Mouse (Mus musculus): ENCODE data around the gene Cct8.
A peak's percentile ranks its signal among the peaks of the same experiment; 100 is the strongest.
"Not testable (repeated sequence)": the region's sequence is repeated elsewhere in the genome, so short reads cannot be mapped to it uniquely, and the experiment has no call there.

Cct8 gene

GRCm38 (mm10) chr16:87495716-87496447 lies at the start of gene Cct8:
TSS of gene Cct8 (minus strand) at chr16:87495873.
- peak; percentile 96 to 97 for DNase-seq (ENCODE audit: low spot score in 2 of 2)

GRCm38 (mm10) chr16:87528755-87529154 lies 33.1 kb upstream of the Cct8 start:
- DNase-seq (ENCODE audit: low spot score in 2 of 2): no peak

- no peak for DNase-seq (ENCODE audit: low spot score in 2 of 2)
Measured at GRCm38 (mm10) chr16:87527553-87528249, 32.0 kb upstream of the Cct8 start.

DNA sequence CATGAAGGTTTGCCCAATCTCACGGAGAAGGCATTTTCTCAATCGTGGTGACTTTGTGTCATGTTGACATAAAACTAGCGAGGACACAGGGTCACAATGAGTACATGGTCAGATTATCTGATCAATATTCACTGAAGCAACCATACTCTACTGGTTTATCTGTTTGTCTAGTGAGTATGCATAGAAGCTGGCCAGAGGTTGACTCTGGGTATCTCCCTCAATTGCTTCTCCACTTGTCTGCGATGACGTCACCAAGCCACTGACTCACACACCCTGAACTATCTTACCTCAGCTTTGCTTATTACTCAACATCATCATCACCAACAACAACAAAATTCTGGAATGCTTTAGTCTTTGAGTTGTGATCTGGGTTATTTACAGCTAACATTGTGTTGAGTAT lies 28.6 kb upstream of the Cct8 start:
- no peak for DNase-seq (ENCODE audit: low spot score in 2 of 2)

DNA sequence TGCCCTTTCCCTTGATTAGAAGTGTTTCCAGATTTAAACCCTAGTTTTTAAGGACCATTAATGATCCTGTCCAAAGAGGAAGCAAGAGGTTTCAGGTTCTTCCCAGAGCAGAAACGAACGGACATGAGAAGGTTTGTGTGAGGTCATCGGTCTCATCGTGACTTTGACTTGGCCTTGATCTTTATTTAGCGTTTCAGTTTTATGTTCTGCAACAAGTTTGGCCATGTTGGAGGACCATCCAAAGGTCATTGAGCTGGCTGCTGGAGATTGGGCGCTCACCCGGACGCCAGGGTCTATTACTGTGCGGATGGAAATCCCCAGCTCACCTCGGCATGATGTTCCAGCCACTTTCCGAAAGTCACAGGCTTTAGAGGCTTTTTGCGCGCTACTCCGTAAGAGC lies 16.7 kb upstream of the Cct8 start:
- DNase-seq (ENCODE audit: low spot score in 2 of 2): no peak

GRCm38 (mm10) chr16:87511706-87512105 lies 16.0 kb upstream of the Cct8 start:
- no peak for DNase-seq (ENCODE audit: low spot score in 2 of 2)

DNA sequence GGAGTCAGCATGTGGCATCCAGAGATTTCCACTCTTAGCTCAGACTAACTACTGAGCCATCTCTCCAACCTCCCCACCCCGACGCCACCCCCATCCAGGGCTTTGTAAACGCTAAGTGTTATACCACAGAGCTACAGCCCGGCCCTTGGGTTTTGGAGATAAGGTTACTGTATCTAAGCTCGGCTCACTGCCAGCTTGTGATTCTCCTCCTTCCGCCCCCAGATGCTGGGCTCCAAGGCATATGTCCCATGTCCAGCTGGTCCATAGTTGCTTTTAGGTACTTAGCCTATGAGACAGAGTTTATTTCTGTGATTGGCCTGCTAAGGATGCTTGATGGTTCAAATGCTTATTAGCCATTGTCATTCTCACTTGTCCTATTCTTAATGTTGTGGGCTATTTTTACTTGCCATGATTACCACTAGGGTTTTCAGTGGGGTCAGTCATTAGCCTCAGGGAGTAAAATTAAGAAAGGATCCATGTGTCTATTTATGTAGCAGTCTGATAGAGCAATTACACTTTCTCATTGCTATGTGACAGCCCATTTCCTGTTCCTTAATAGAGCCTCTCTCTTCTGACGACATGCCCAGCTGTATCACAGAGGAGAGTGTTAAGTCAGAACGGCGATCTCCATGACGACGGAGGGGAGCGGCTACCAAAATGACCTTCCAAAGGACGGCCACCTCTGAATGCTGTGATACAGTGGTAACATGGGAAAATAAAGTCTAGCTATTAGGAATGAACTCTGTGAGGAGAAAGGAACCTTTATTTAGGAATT lies 5.8 kb upstream of the Cct8 start:
- DNase-seq (ENCODE audit: low spot score in 2 of 2): no peak

GRCm38 (mm10) chr16:87499556-87499955 lies 3.9 kb upstream of the Cct8 start:
- no peak for DNase-seq (ENCODE audit: low spot score in 2 of 2)

- no peak for DNase-seq (ENCODE audit: low spot score in 2 of 2)
Measured at GRCm38 (mm10) chr16:87497171-87497570, 1.5 kb upstream of the Cct8 start.

- DNase-seq (ENCODE audit: low spot score in 2 of 2): no peak
Measured at GRCm38 (mm10) chr16:87496728-87497127, 1.1 kb upstream of the Cct8 start.

DNA sequence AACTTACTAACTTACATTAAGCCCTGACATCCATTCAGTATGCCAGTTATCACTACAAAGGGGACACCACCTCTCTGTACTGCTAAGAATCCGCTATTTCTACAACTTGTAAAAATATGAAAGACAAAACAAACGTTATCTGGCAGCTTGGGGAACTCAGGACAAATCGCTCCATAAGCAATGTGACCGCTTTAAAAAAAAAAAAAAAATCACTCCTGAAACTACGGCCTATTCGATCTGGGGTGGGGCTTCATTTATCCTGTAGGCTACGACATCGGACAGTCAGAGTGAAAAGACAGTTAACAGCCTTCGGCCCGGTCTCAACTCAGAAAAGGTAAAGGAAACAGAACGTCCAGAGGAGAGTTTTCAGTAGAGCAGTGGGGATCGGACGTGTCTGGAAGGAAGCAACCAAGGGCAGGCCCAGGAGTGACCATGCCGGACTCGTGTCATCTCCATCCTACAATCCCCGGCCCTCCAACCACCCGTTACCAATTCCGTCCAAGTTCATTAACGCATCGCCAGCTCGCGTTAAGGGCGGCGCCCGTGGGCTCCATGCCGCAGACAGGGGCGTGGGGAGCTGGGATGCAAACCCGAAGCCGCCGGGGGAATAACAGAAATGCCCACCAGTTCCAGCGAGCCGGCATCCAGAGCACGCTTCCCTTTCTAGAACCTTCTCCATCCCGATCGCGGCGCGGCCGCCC lies 568 bp downstream of the Cct8 start:
- DNase-seq (ENCODE audit: low spot score in 2 of 2): peak; percentile 11 to 19

- DNase-seq (ENCODE audit: low spot score in 2 of 2): not testable (repeated sequence)
Measured at GRCm38 (mm10) chr16:87492191-87492792, 3.4 kb downstream of the Cct8 start.

GRCm38 (mm10) chr16:87488605-87489004 lies 7.1 kb downstream of the Cct8 start:
- no peak for DNase-seq (ENCODE audit: low spot score in 2 of 2)

DNA sequence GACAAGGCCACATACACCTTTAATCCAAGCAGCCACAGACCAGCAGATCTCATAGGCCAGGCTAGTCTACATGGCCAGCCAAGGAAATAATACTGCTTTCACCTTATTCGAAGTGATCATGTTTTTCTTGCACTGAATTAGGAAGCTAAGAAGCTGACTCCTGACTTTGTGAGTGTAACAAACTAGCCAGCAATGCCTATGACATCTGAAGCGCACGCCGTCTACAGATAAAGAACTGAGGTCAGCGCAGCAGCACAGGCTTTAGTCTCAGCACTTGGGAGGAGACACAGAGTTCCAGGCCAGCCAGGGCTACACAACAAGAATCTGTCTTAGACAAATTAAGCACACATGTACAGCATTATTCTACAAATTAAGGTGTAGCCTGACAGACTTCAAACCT lies 8.9 kb downstream of the Cct8 start:
- DNase-seq (ENCODE audit: low spot score in 2 of 2): no peak

DNA sequence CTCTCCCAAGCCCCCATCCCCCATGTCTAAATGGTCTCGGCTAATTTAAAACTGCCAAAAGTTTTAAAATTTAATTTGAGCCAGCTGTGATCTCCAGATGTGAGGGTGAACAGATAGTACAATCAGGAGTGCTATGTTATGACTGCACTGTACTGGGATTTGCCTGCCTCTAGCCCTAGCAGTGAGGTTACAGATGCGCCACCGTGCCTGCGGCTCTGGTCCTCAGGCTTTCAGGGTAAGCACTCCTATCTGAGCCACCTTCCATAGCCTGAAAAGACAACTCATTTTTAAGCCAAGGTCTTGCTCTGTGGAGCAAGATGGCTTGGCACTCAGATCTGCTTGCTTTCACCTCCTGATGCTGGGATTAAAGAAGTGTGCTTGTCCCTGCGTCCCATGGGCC lies 11.3 kb downstream of the Cct8 start:
- no peak for DNase-seq (ENCODE audit: low spot score in 2 of 2)

GRCm38 (mm10) chr16:87470579-87470978 lies 25.1 kb downstream of the Cct8 start:
- DNase-seq (ENCODE audit: low spot score in 2 of 2): no peak

- no peak for DNase-seq (ENCODE audit: low spot score in 2 of 2)
Measured at GRCm38 (mm10) chr16:87458752-87459151, 36.9 kb downstream of the Cct8 start.

DNA sequence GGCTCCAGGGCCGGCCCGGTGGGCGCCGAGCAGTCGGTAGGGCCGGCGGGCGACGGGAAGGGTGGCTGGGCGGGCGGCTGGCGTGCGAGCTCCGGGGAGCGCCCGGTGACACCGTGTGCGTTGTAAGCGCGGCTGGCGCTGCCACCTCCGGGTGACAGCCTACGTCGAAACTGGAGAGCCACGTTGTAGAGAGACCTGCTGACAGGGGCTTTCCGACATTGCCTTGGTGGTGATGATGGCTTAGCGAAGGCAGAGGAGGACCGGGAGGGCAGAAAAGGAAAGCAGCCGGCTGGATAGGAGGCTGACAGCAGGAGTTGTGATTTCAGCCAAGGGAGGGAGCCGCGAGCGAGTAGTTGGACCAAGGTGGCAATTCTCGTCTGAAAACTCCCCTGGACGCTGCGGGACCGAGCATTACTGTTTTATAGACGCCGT lies 40.5 kb downstream of the Cct8 start:
- peak; percentile 43 to 44 for DNase-seq (ENCODE audit: low spot score in 2 of 2)

GRCm38 (mm10) chr16:87454419-87455179 lies 41.1 kb downstream of the Cct8 start, which contains the start of gene Usp16:
TSS of gene Usp16 (plus strand) at chr16:87454703.
- DNase-seq (ENCODE audit: low spot score in 2 of 2): peak; percentile 96 to 97

DNA sequence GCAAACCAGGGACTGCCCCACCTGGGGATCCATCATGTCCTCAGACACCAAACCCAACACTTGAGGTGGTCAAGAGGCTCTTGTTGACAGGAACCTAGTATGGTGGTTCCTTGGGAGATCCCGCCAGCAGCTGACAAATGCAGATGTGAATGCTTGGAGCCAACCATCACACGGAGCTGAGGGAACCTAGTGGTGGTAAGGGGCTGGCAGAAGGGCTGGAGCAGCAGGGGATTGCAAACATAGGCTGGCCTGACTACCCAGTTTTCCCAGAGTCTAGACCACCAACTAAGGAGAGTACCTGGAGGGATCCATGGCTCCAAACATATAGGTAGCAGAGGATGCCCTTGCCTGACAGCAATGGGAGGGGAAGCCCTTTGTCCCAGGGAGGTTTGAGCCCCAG lies 42.4 kb downstream of the Cct8 start:
- no peak for DNase-seq (ENCODE audit: low spot score in 2 of 2)

DNA sequence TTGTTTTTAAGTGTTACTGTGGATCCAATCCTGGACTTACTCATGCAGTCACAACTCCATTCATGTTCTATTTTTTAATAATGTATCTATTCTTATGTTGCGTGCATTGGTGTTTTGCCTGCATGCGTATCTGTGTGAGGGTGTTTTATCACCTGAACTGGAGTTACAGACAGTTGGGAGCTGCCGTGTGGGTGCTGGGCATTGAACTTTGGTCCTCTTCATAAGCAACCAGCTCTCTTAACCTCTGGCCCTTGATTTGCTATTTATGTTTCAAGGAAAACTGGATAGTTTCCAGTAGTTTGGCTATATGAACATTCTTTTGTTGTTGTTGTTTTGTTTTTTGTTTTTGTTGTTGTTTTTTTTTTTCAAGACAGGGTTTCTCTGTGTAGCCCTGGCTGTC lies 50.1 kb downstream of the Cct8 start:
- DNase-seq (ENCODE audit: low spot score in 2 of 2): no peak
